Mouse (Mus musculus): ENCODE measurements around the gene Gpr146. TPM values are rescaled to one million over a fixed set of nuclear protein-coding genes. Genes with fewer than 3 reads are reported as not detected.

Gene Gpr146
- polyA plus RNA-seq, 1 experiment from 2014 or later: 1.4 TPM

DNA sequence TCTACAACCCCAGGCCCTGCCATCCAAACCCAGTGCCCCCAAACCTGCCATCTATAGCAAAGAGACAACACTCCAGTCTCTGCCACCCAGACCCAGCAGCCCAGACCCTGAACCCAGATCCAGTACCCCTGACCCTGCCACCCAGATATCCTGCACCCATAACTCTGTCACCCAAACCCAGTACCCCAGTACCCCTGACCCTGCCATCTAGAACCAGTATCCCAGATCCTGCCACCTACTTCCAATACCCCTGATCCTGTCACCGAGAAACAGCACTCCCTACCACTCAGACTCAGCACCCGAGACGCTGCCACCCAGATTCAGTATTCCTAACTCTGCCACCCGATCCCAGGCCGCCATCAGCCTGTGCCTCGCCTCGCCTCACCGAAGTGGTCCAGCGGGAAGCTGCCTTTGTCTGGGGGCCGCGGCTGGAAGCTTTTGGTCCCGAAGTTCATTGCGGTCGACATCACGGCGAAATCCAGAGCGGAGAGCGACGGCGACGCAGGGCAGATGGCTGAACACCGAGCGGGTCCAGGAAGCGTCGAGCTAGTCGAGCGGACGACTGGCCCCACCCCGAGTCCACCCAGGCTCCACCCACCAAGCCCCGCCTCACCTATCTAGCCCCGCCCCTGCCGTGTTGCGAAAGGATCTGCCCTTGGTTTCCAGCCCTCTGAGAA is 32.7 kb upstream of the Gpr146 start:
- H3K27me3 ChIP-seq: 0 out of 2 replicates have a peak, but pooled peaks cover 2% of the 10 kb centered on the region
- peaks cover 15% of the 10 kb centered on the region for H3K4me1 ChIP-seq
- WGBS: under 1% methylated on average over 33 of the region's 33 CpGs
- H3K4me3 ChIP-seq: peak overlapping the region; percentile 88
- H3K9me3 ChIP-seq: no peaks in the 10 kb centered on the region
- H3K9ac ChIP-seq: peak overlapping the region; percentile 91
- peak overlapping the region; percentile 96 for H3K4me2 ChIP-seq (replicated peaks)
- H3K36me3 ChIP-seq: peaks cover 27% of the 10 kb centered on the region
- ATAC-seq (ENCODE audit: low FRiP score, low read depth): peak; percentile 91
- H3K27ac ChIP-seq: peak overlapping the region; percentile 81

GRCm38 (mm10) chr5:139345364-139345714 is 32.2 kb upstream of the Gpr146 start:
- peaks cover 15% of the 10 kb centered on the region for H3K4me1 ChIP-seq
- H3K27ac ChIP-seq: no peak overlapping the region; the same call in 1 of the 2 replicates
- H3K4me2 ChIP-seq (replicated peaks): peak overlapping the region; percentile 96
- H3K36me3 ChIP-seq: peaks cover 22% of the 10 kb centered on the region
- ATAC-seq (ENCODE audit: low FRiP score, low read depth): peak; percentile 46; the same call in 1 of the 2 replicates
- WGBS: 8% methylated on average over 5 of the region's 5 CpGs
- H3K9me3 ChIP-seq: no peaks in the 10 kb centered on the region
- peak overlapping the region; percentile 39; the same call in 1 of the 2 replicates for H3K9ac ChIP-seq
- 0 out of 2 replicates have a peak, but pooled peaks cover 2% of the 10 kb centered on the region for H3K27me3 ChIP-seq
- H3K4me3 ChIP-seq: peak overlapping the region; percentile 88

- ATAC-seq (ENCODE audit: low FRiP score, low read depth): no peak
- Histone ChIP-seq H3K9me3 (no peaks in the 10 kb centered on the region), H3K9ac (no peak overlapping the region)
These were observed 30.3 kb upstream of the Gpr146 start for GRCm38 (mm10) chr5:139347225-139347624.

GRCm38 (mm10) chr5:139349713-139350112 is 27.8 kb upstream of the Gpr146 start:
- H3K4me1 ChIP-seq: peaks cover 24% of the 10 kb centered on the region
- H3K36me3 ChIP-seq: no peaks in the 10 kb centered on the region
- H3K4me2 ChIP-seq (replicated peaks): no peak overlapping the region
- 72% methylated on average over 6 of the region's 6 CpGs for WGBS
- H3K27me3 ChIP-seq: peaks cover 8% of the 10 kb centered on the region; the same call in 1 of the 2 replicates
- H3K9ac ChIP-seq: no peak overlapping the region
- H3K27ac ChIP-seq: no peak overlapping the region
- ATAC-seq (ENCODE audit: low FRiP score, low read depth): no peak
- H3K9me3 ChIP-seq: no peaks in the 10 kb centered on the region
- no peak overlapping the region for H3K4me3 ChIP-seq

More at GRCm38 (mm10) chr5:139347225-139347624, 30.3 kb upstream of the Gpr146 start:
- H3K27me3 ChIP-seq: 0 out of 2 replicates have a peak, but pooled peaks cover 2% of the 10 kb centered on the region
- WGBS: 69% methylated on average over 1 of the region's 1 CpGs
- no peak overlapping the region for H3K4me2 ChIP-seq (replicated peaks)
- peaks cover 7% of the 10 kb centered on the region for H3K36me3 ChIP-seq
- no peak overlapping the region for H3K4me3 ChIP-seq
- peaks cover 30% of the 10 kb centered on the region for H3K4me1 ChIP-seq
- no peak overlapping the region for H3K27ac ChIP-seq

GRCm38 (mm10) chr5:139351134-139351533 is 26.4 kb upstream of the Gpr146 start, which contains the start of gene Cox19:
Gene Cox19 (minus strand): TSS chr5:139351418.
- Histone ChIP-seq H3K9me3 (no peaks in the 10 kb centered on the region), H3K27ac (peak within 1 kb of the TSS; percentile 52; the same call in 1 of the 2 replicates), H3K36me3 (no peaks in the 10 kb centered on the region), H3K4me2 (replicated peaks) (peak within 1 kb of the TSS; percentile 36), H3K4me3 (no peak within 1 kb of the TSS), H3K9ac (peak within 1 kb of the TSS; percentile 43), H3K4me1 (peaks cover 22% of the 10 kb centered on the region), H3K27me3 (peaks cover 8% of the 10 kb centered on the region; the same call in 1 of the 2 replicates)
- no peak for ATAC-seq (ENCODE audit: low FRiP score, low read depth)
- 45% methylated on average over 5 of the region's 5 CpGs for WGBS

GRCm38 (mm10) chr5:139351628-139352027 is 25.9 kb upstream of the Gpr146 start:
- Histone ChIP-seq H3K27me3 (peaks cover 8% of the 10 kb centered on the region; the same call in 1 of the 2 replicates), H3K4me3 (no peak overlapping the region), H3K4me1 (peaks cover 24% of the 10 kb centered on the region), H3K9ac (peak overlapping the region; percentile 43), H3K36me3 (no peaks in the 10 kb centered on the region), H3K9me3 (no peaks in the 10 kb centered on the region), H3K27ac (peak overlapping the region; percentile 52; the same call in 1 of the 2 replicates), H3K4me2 (replicated peaks) (peak overlapping the region; percentile 36)
- ATAC-seq (ENCODE audit: low FRiP score, low read depth): peak; percentile 26
- WGBS: 9% methylated on average over 8 of the region's 8 CpGs

GRCm38 (mm10) chr5:139352317-139352716 is 25.2 kb upstream of the Gpr146 start, which contains the start of gene Cyp2w1:
Gene Cyp2w1 (plus strand): TSS chr5:139352617.
- Histone ChIP-seq H3K27me3 (peaks cover 8% of the 10 kb centered on the region; the same call in 1 of the 2 replicates), H3K4me3 (peak within 1 kb of the TSS; percentile 5; the same call in 1 of the 2 replicates), H3K4me1 (peaks cover 29% of the 10 kb centered on the region), H3K9me3 (no peaks in the 10 kb centered on the region), H3K4me2 (replicated peaks) (peak within 1 kb of the TSS; percentile 36), H3K27ac (peak within 1 kb of the TSS; percentile 52; the same call in 1 of the 2 replicates), H3K9ac (peak within 1 kb of the TSS; percentile 43), H3K36me3 (no peaks in the 10 kb centered on the region)
- no peak for ATAC-seq (ENCODE audit: low FRiP score, low read depth)
- WGBS: 55% methylated on average over 6 of the region's 6 CpGs

DNA sequence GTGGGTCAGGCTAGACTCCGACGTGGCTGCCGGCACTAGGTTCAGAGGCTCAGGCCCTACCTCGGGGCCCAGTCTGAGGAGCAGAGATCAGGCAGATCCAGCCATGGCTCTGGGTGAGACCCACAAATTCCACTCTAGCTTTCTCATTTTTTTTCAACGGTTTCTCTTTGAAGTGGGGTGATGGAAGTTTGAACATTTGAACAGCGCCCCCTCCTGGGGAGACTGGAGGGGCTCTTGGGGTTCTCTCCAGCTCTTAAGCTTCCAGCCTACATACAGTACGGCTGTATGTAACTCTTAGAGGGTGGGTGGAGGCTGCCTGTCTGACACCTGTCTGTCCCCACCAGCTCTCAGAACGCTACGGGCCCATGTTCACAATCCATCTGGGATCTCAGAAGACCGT is 24.0 kb upstream of the Gpr146 start:
- peaks cover 29% of the 10 kb centered on the region for H3K4me1 ChIP-seq
- H3K27ac ChIP-seq: no peak overlapping the region
- H3K9ac ChIP-seq: no peak overlapping the region
- peaks cover 5% of the 10 kb centered on the region; the same call in 1 of the 2 replicates for H3K27me3 ChIP-seq
- WGBS: 56% methylated on average over 10 of the region's 10 CpGs
- H3K4me3 ChIP-seq: no peak overlapping the region
- H3K36me3 ChIP-seq: no peaks in the 10 kb centered on the region
- no peak for ATAC-seq (ENCODE audit: low FRiP score, low read depth)
- no peaks in the 10 kb centered on the region for H3K9me3 ChIP-seq
- no peak overlapping the region for H3K4me2 ChIP-seq (replicated peaks)

- no peak overlapping the region for H3K27ac ChIP-seq
- H3K4me2 ChIP-seq (replicated peaks): no peak overlapping the region
These were observed 23.6 kb upstream of the Gpr146 start for GRCm38 (mm10) chr5:139353946-139354345.

DNA sequence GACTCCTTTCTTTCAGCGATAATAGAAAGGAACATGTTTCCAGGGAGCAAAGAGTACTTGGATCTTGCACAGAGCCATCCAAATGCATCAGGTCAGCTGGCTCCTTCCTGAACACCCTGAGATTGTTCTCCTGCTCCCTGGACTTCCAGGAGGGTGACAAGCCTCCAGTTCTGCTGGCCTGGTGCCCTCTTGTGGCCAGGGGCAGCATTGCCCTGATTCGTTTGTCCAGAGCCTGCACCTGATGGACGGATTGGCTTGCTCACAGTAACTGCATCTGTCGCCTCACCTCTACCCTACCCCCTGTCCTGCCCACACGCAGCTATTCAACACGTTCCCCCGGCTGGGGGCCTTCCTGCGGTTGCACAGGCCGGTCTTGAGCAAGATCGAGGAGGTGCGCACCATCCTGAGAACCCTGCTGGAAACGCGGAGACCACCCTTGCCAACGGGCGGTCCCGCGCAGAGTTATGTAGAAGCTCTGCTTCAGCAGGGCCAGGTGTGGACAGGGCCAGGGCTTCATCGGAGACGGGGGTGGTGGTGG is 22.2 kb upstream of the Gpr146 start:
- H3K4me3 ChIP-seq: no peak overlapping the region
- no peaks in the 10 kb centered on the region for H3K36me3 ChIP-seq
- H3K9me3 ChIP-seq: no peaks in the 10 kb centered on the region
- no peak for ATAC-seq (ENCODE audit: low FRiP score, low read depth)
- 32% methylated on average over 19 of the region's 19 CpGs for WGBS
- H3K4me1 ChIP-seq: peaks cover 29% of the 10 kb centered on the region
- no peak overlapping the region for H3K9ac ChIP-seq
- no peak overlapping the region for H3K27ac ChIP-seq
- H3K4me2 ChIP-seq (replicated peaks): no peak overlapping the region
- peaks cover 5% of the 10 kb centered on the region; the same call in 1 of the 2 replicates for H3K27me3 ChIP-seq

More at GRCm38 (mm10) chr5:139353946-139354345, 23.6 kb upstream of the Gpr146 start:
- Histone ChIP-seq H3K4me3 (no peak overlapping the region), H3K36me3 (no peaks in the 10 kb centered on the region), H3K4me1 (peaks cover 29% of the 10 kb centered on the region), H3K27me3 (peaks cover 5% of the 10 kb centered on the region; the same call in 1 of the 2 replicates), H3K9me3 (no peaks in the 10 kb centered on the region), H3K9ac (no peak overlapping the region)
- no peak for ATAC-seq (ENCODE audit: low FRiP score, low read depth)
- 81% methylated on average over 11 of the region's 11 CpGs for WGBS

DNA sequence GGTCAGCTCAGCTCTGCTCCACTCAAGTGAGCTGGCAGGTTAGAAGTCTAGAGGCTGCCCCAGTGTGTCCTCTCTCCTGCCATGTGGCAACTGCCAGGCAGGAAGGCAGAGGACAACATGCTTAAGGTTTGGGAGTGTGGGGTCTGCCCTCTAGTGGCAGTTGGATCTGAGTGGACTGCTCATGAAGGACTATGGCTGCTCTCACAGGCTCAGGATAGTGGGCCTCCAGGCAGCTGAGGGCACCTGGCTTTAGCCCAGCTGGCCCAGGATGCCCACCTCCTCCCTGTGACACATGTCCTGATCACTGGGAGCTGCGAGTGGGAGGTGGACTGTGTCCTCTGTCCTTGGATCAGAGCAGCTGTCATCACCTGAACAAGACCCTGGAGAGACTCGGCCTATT is 18.8 kb upstream of the Gpr146 start:
- 82% methylated on average over 2 of the region's 2 CpGs for WGBS
- ATAC-seq (ENCODE audit: low FRiP score, low read depth): 0 out of 2 replicates have a peak, but pooled peaks have one; percentile 25
- H3K4me1 ChIP-seq: peaks cover 13% of the 10 kb centered on the region
- no peak overlapping the region for H3K4me3 ChIP-seq
- no peaks in the 10 kb centered on the region for H3K27me3 ChIP-seq
- 0 out of 2 replicates have a peak, but pooled peaks cover 4% of the 10 kb centered on the region for H3K36me3 ChIP-seq
- H3K9me3 ChIP-seq: no peaks in the 10 kb centered on the region
- no peak overlapping the region for H3K9ac ChIP-seq
- no peak overlapping the region for H3K4me2 ChIP-seq (replicated peaks)
- H3K27ac ChIP-seq: no peak overlapping the region

DNA sequence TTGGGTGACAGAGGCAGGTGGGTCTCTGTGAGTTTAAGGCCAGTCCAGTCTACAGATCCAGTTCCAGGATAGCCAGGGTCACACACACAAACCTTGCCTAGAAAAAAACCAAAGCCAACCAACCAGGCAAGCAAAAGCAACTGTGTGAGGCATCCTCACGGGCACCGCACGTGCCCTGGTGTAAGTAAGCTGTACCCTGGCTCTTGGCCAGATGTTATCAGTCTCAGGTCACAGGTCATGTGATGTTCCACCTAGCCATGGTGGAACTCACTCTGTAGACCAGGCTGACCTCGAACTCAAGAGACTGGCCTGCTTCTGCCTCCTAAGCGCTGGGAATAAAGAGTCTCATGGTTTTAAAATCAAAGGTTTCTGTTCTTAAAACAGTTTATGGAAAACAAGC is 18.3 kb upstream of the Gpr146 start:
- H3K36me3 ChIP-seq: 0 out of 2 replicates have a peak, but pooled peaks cover 4% of the 10 kb centered on the region

More for the DNA sequence above, 18.3 kb upstream of the Gpr146 start:
- Histone ChIP-seq H3K4me3 (no peak overlapping the region), H3K27ac (no peak overlapping the region), H3K4me2 (replicated peaks) (no peak overlapping the region), H3K9ac (no peak overlapping the region; the same call in 1 of the 2 replicates), H3K4me1 (peaks cover 13% of the 10 kb centered on the region), H3K9me3 (no peaks in the 10 kb centered on the region), H3K27me3 (no peaks in the 10 kb centered on the region)
- WGBS: 93% methylated on average over 5 of the region's 5 CpGs
- ATAC-seq (ENCODE audit: low FRiP score, low read depth): no peak

Measured in limb, embryonic 13.5 days (tissue).